In the genomic region with DNA sequence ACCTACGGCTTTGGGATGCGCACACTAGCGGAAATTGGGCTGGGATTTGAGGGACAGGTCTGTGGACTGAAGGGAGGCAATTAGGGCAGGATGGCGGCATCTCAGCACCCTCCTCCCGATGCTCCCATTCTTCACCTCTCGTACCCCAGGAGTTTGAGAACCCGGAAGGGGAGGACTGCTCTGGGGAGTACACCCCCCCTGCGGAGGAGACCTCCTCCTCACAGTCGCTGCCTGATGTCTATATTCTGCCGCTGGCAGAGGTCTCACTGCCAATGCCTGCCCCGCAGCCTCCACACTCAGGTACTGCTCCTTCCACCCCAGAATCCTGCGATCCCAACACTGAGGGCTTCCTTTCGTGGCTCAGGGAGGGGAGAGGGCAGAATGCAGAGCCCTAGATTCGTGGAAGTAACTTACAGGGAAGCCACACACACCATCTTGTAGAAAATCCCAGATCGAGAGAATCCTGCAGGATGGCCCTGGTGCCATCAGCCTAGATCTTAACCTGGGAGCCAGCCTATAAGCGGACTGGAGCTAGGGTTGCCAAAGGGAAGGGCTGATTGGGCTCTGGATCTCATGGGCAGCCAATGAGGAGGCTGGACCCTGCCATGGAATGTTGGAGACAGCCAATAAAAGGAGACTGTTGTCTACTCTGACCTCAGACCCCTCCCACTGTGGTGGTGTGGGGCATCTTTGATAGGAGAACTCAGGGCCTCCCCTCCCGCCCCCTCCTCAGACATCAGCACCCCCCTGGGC, we compare ENCODE assay signal across 8 mouse cellular contexts. TPM values are rescaled to one million over a fixed set of nuclear protein-coding genes. Genes with fewer than 3 reads are reported as not detected.
A peak's percentile ranks its signal among the peaks of the same experiment; 100 is the strongest.
DNase-seq lines count a peak whose midpoint lies in the region; ATAC-seq lines count a peak whose summit lies in the region.

No protein-coding gene starts in this region.

- no peaks in the 10 kb centered on the region for H3K9me3 ChIP-seq in hindbrain, embryonic 13.5 days
- H3K9me3 ChIP-seq in liver, embryonic 16.5 days (replicated peaks; ENCODE audit: control insufficient read depth, low read length), result no peaks in the 10 kb centered on the region

- H3K27me3 ChIP-seq in hindbrain, embryonic 13.5 days, result peaks cover 7% of the 10 kb centered on the region; the same call in 1 of the 2 replicates
- peaks cover 55% of the 10 kb centered on the region for H3K27me3 ChIP-seq in liver, embryonic 16.5 days (ENCODE audit: control insufficient read depth, insufficient read depth, low read depth, low read length)

- WGBS in hindbrain, embryonic 13.5 days, result 8% methylated on average over 17 of the region's 17 CpGs
- WGBS in liver, embryonic 16.5 days (ENCODE audit: insufficient replicate concordance), result 6% methylated on average over 17 of the region's 17 CpGs

- H3K4me1 ChIP-seq in hindbrain, embryonic 13.5 days (replicated peaks), result peaks cover 42% of the 10 kb centered on the region
- peaks cover 3% of the 10 kb centered on the region for H3K4me1 ChIP-seq in liver, embryonic 16.5 days (ENCODE audit: control insufficient read depth, low read depth, low read length)

- DNase-seq in layer of hippocampus, adult 8-10 months (ENCODE audit: low spot score in 2 of 2), result peak; percentile 67 to 81
- no peak for DNase-seq in layer of hippocampus, postnatal 25 days (ENCODE audit: extremely low spot score in 1 of 2, low spot score in 1 of 2)
- peak; percentile 63 to 71 for DNase-seq in cerebellum, postnatal 36 days
- peak; percentile 81 for DNase-seq in testis, postnatal 14 days (ENCODE audit: low spot score)
- no peak for DNase-seq in thymus, adult 18-20 months
- DNase-seq in gastrocnemius, postnatal 14 days, result no peak

- H3K27ac ChIP-seq in hindbrain, embryonic 13.5 days, result peak overlapping the region; percentile 99
- no peak overlapping the region for H3K27ac ChIP-seq in liver, embryonic 16.5 days (ENCODE audit: low read length)

- intact Hi-C loops in gastrocnemius, postnatal 14 days (cut with DNase I; ENCODE audit: low total_unique reads), result no loop called here

- peak overlapping the region; percentile 94 for H3K4me2 ChIP-seq in hindbrain, embryonic 13.5 days
- H3K4me2 ChIP-seq in liver, embryonic 16.5 days (ENCODE audit: low read depth, low read length), result no peak overlapping the region

- peak overlapping the region; percentile 98 for H3K9ac ChIP-seq in hindbrain, embryonic 13.5 days
- H3K9ac ChIP-seq in liver, embryonic 16.5 days (ENCODE audit: low read depth, low read length), result no peak overlapping the region

- peaks cover 48% of the 10 kb centered on the region for H3K36me3 ChIP-seq in hindbrain, embryonic 13.5 days
- H3K36me3 ChIP-seq in liver, embryonic 16.5 days (ENCODE audit: control insufficient read depth, insufficient read depth), result no peaks in the 10 kb centered on the region

- H3K4me3 ChIP-seq in hindbrain, embryonic 13.5 days, result peak overlapping the region; percentile 91
- H3K4me3 ChIP-seq in liver, embryonic 16.5 days (ENCODE audit: low read depth, low read length), result no peak overlapping the region

- ATAC-seq in hindbrain, embryonic 13.5 days (ENCODE audit: low FRiP score), result 0 out of 2 replicates have a peak, but pooled peaks have one; percentile 14
- peak; percentile 38; the same call in 1 of the 2 replicates for ATAC-seq in liver, embryonic 16.5 days (ENCODE audit: low read depth)

RNA-seq across cellular contexts. Expression of a gene that starts 2.4 kb away (rescaled TPM):
- 10 to 100 TPM in 3 of 4 experiments, 1 to 10 TPM in 1; 9.9 to 12.5 (median 11.3) TPM for total RNA-seq in layer of hippocampus, adult 8-10 months (2022)
- 1 to 10 TPM; 6.8 to 9.1 TPM for total RNA-seq in layer of hippocampus, postnatal 25 days (2021)
- 5.2 and 5.3 TPM in 2 replicates for polyA plus RNA-seq in hindbrain, embryonic 13.5 days (2015; fragmentation: Nextera tagmentation; extraction: Ambion mirVana)
- 0.08 and 0.22 TPM in 2 replicates for polyA plus RNA-seq in liver, embryonic 16.5 days (2015; fragmentation: Nextera tagmentation; extraction: Ambion mirVana)
- total RNA-seq in gastrocnemius, postnatal 14 days (2021), result not detected

RNA-seq across cellular contexts. Expression of a gene that starts 3.3 kb away (rescaled TPM):
- 100 to 1,000 TPM; 251 to 313 (median 283) TPM for total RNA-seq in layer of hippocampus, adult 8-10 months (2022)
- total RNA-seq in layer of hippocampus, postnatal 25 days (2021), result 100 to 1,000 TPM; 256 to 314 TPM
- polyA plus RNA-seq in hindbrain, embryonic 13.5 days (2015; fragmentation: Nextera tagmentation; extraction: Ambion mirVana), result 21.1 and 22.8 TPM in 2 replicates
- not detected in 2 replicates for polyA plus RNA-seq in liver, embryonic 16.5 days (2015; fragmentation: Nextera tagmentation; extraction: Ambion mirVana)
- under 1 TPM; 0.11 to 0.39 TPM for total RNA-seq in gastrocnemius, postnatal 14 days (2021)

RNA-seq across cellular contexts. Expression of a gene that starts 27.5 kb away (rescaled TPM):
- 100 to 1,000 TPM; 135 to 147 (median 139) TPM for total RNA-seq in layer of hippocampus, adult 8-10 months (2022)
- 100 to 1,000 TPM; 153 to 154 TPM for total RNA-seq in layer of hippocampus, postnatal 25 days (2021)
- polyA plus RNA-seq in hindbrain, embryonic 13.5 days (2015; fragmentation: Nextera tagmentation; extraction: Ambion mirVana), result 327 and 333 TPM in 2 replicates
- polyA plus RNA-seq in liver, embryonic 16.5 days (2015; fragmentation: Nextera tagmentation; extraction: Ambion mirVana), result 26.0 and 26.5 TPM in 2 replicates
- 10 to 100 TPM; 34.6 to 35.8 TPM for total RNA-seq in gastrocnemius, postnatal 14 days (2021)

RNA-seq across cellular contexts. Expression of a gene that starts 37.7 kb away (rescaled TPM):
- total RNA-seq in layer of hippocampus, adult 8-10 months (2022), result 1 to 10 TPM; 1.6 to 2.1 (median 1.8) TPM
- 1 to 10 TPM; 1.4 to 2.6 TPM for total RNA-seq in layer of hippocampus, postnatal 25 days (2021)
- 0.50 and 0.81 TPM in 2 replicates for polyA plus RNA-seq in hindbrain, embryonic 13.5 days (2015; fragmentation: Nextera tagmentation; extraction: Ambion mirVana)
- 0.14 and 0.15 TPM in 2 replicates for polyA plus RNA-seq in liver, embryonic 16.5 days (2015; fragmentation: Nextera tagmentation; extraction: Ambion mirVana)
- total RNA-seq in gastrocnemius, postnatal 14 days (2021), result under 1 TPM; 0.16 to 0.18 TPM

RNA-seq across cellular contexts. Expression of a gene that starts 43.9 kb away (rescaled TPM):
- total RNA-seq in layer of hippocampus, adult 8-10 months (2022), result 10 to 100 TPM; 19.3 to 24.7 (median 22.3) TPM
- 10 to 100 TPM; 20.0 to 20.8 TPM for total RNA-seq in layer of hippocampus, postnatal 25 days (2021)
- 37.5 and 40.3 TPM in 2 replicates for polyA plus RNA-seq in hindbrain, embryonic 13.5 days (2015; fragmentation: Nextera tagmentation; extraction: Ambion mirVana)
- 19.2 and 20.9 TPM in 2 replicates for polyA plus RNA-seq in liver, embryonic 16.5 days (2015; fragmentation: Nextera tagmentation; extraction: Ambion mirVana)
- 10 to 100 TPM; 10.5 to 16.5 TPM for total RNA-seq in gastrocnemius, postnatal 14 days (2021)

Comparison
In these comparisons a context has a peak if more than half of its experiments do, and no peak if none do; other contexts are left out.
1. DNase-seq: peak in layer of hippocampus, adult 8-10 months (2 of 2), cerebellum, postnatal 36 days (2 of 2) and testis, postnatal 14 days (single experiment); none in layer of hippocampus, postnatal 25 days (0 of 2), thymus, adult 18-20 months (0 of 2) and gastrocnemius, postnatal 14 days (single experiment).
2. RNA of a gene that starts 2.4 kb away (total RNA-seq): 9.9 to 12.5 TPM in layer of hippocampus, adult 8-10 months and 6.8 to 9.1 TPM in layer of hippocampus, postnatal 25 days; not detected in gastrocnemius, postnatal 14 days; every median in the first group is over 4 times any median in the second.
3. RNA of a gene that starts 3.3 kb away (total RNA-seq): 256 to 314 TPM in layer of hippocampus, postnatal 25 days and 251 to 313 TPM in layer of hippocampus, adult 8-10 months; 0.11 to 0.39 TPM in gastrocnemius, postnatal 14 days; every median in the first group is over 100 times any median in the second.